In genomic region chr1:89876346-89877072, GRCm38 (mm10) we compare ENCODE assay signal across 11 mouse cellular contexts. TPM values are rescaled to one million over a fixed set of nuclear protein-coding genes. Genes with fewer than 3 reads are reported as not detected.
DNase-seq lines count a peak whose midpoint lies in the region; ATAC-seq and TF ChIP-seq lines count a peak whose summit lies in the region.
"Had no signal": no experiment of that assay in that cellular context is flagged by ENCODE, and none has a peak within 500 bp of the region (broad histone marks: within the 10 kb centered on the region; RNA-seq: fewer than 3 reads in every experiment).

No protein-coding gene starts in this region.

- H3K9ac ChIP-seq in hindbrain, postnatal 0 days (replicated peaks; ENCODE audit: low read length) = no peak overlapping the region
- H3K9ac ChIP-seq in midbrain, embryonic 11.5 days (ENCODE audit: low read length) = no peak overlapping the region

- ATAC-seq in hindbrain, postnatal 0 days = no peak
- peak; percentile 73; the same call in 1 of the 2 replicates for ATAC-seq in midbrain, embryonic 11.5 days (ENCODE audit: low FRiP score)

- DNase-seq in gastrocnemius, postnatal 14 days = peak; percentile 15
- DNase-seq in gastrocnemius, postnatal 4 days (ENCODE audit: low spot score in 2 of 2) = no peak
- DNase-seq in embryo, embryonic 10.5 days (ENCODE audit: low spot score) = peak; percentile 66
- peak; percentile 55 for DNase-seq in hindbrain, postnatal 0 days (ENCODE audit: low spot score)
- DNase-seq in midbrain, embryonic 11.5 days (ENCODE audit: low spot score, missing footprints) = peak; percentile 90
- no peak for DNase-seq in urinary bladder, postnatal 10 days (ENCODE audit: low spot score)
- DNase-seq in thymus, adult 2 months = no peak
- DNase-seq in layer of hippocampus, adult 18-20 months (ENCODE audit: low spot score in 2 of 2) = no peak

- no peak for TF ChIP-seq CTCF in hindbrain, postnatal 0 days (IDR thresholded peaks at IDR 0.05; ENCODE audit: low read depth)
- no peak for TF ChIP-seq CTCF in thymus, adult 2 months (IDR thresholded peaks at IDR 0.05; ENCODE audit: borderline replicate concordance, control insufficient read depth, extremely low read depth, insufficient read depth, low read length, poor library complexity)

- no peak for TF ChIP-seq POLR2A in thymus, adult 2 months (IDR thresholded peaks at IDR 0.05; ENCODE audit: control insufficient read depth, extremely low read depth, insufficient read depth, low read length, poor library complexity)

- H3K4me3 ChIP-seq in hindbrain, postnatal 0 days (ENCODE audit: low read length) = no peak overlapping the region
- H3K4me3 ChIP-seq in midbrain, embryonic 11.5 days (ENCODE audit: low read depth, low read length) = no peak overlapping the region
- no peak overlapping the region for H3K4me3 ChIP-seq in thymus, adult 2 months (ENCODE audit: control insufficient read depth, insufficient read depth, low read length)
- H3K4me3 ChIP-seq: erythroblast, embryonic 14.5 days had no signal

- no peaks in the 10 kb centered on the region for H3K9me3 ChIP-seq in hindbrain, postnatal 0 days (ENCODE audit: low read length)
- H3K9me3 ChIP-seq in midbrain, embryonic 11.5 days (ENCODE audit: control insufficient read depth, low read length) = no peaks in the 10 kb centered on the region

- intact Hi-C loops in gastrocnemius, postnatal 14 days (cut with DNase I; ENCODE audit: low total_unique reads) = no loop called here

- WGBS in hindbrain, postnatal 0 days = 12% methylated on average over 5 of the region's 5 CpGs
- 7% methylated on average over 5 of the region's 5 CpGs for WGBS in midbrain, embryonic 11.5 days
- WGBS in thymus, adult 2 months = 69% methylated on average over 5 of the region's 5 CpGs

- H3K27ac ChIP-seq in hindbrain, postnatal 0 days = peak overlapping the region; percentile 6; the same call in 1 of the 2 replicates
- H3K27ac ChIP-seq in midbrain, embryonic 11.5 days (ENCODE audit: low read depth, low read length) = no peak overlapping the region
- no peak overlapping the region for H3K27ac ChIP-seq in thymus, adult 2 months (ENCODE audit: control insufficient read depth, insufficient read depth, low read length)
- H3K27ac ChIP-seq: macrophage had no signal

- peaks cover 7% of the 10 kb centered on the region; the same call in 1 of the 2 replicates for H3K4me1 ChIP-seq in hindbrain, postnatal 0 days (ENCODE audit: insufficient read depth, low read length)
- peaks cover 29% of the 10 kb centered on the region for H3K4me1 ChIP-seq in midbrain, embryonic 11.5 days (ENCODE audit: control insufficient read depth, insufficient read depth, low read length)
- H3K4me1 ChIP-seq in thymus, adult 2 months (replicated peaks; ENCODE audit: control insufficient read depth, insufficient read depth, low read length) = no peaks in the 10 kb centered on the region

- H3K36me3 ChIP-seq in hindbrain, postnatal 0 days (ENCODE audit: insufficient read depth, low read length) = no peaks in the 10 kb centered on the region
- H3K36me3 ChIP-seq in midbrain, embryonic 11.5 days (ENCODE audit: control insufficient read depth, insufficient read depth, low read length) = no peaks in the 10 kb centered on the region
- no peaks in the 10 kb centered on the region for H3K36me3 ChIP-seq in thymus, adult 2 months (ENCODE audit: control insufficient read depth, insufficient read depth, low read length)

- no peak overlapping the region for H3K4me2 ChIP-seq in hindbrain, postnatal 0 days (ENCODE audit: low read depth, low read length)
- no peak overlapping the region for H3K4me2 ChIP-seq in midbrain, embryonic 11.5 days

- H3K27me3 ChIP-seq in hindbrain, postnatal 0 days (ENCODE audit: insufficient read depth, low read length) = no peaks in the 10 kb centered on the region
- peaks cover 6% of the 10 kb centered on the region; the same call in 1 of the 2 replicates for H3K27me3 ChIP-seq in midbrain, embryonic 11.5 days (ENCODE audit: control insufficient read depth, insufficient read depth, low read length)
- H3K27me3 ChIP-seq in thymus, adult 2 months (ENCODE audit: control insufficient read depth, insufficient read depth, low read length) = no peaks in the 10 kb centered on the region
- H3K27me3 ChIP-seq: CH12.LX had no signal

RNA-seq across cellular contexts. Expression of gene Gbx2, which starts 54.5 kb away (rescaled TPM):
- total RNA-seq in gastrocnemius, postnatal 14 days (2021) = not detected
- total RNA-seq in gastrocnemius, postnatal 4 days (2021) = not detected
- 22.1 and 27.7 TPM in 2 replicates for total RNA-seq in hindbrain, postnatal 0 days (2014; rRNA removed)
- polyA plus RNA-seq in hindbrain, postnatal 0 days (2015; fragmentation: Nextera tagmentation; extraction: Ambion mirVana) = 25.6 and 26.9 TPM in 2 replicates
- 9.6 TPM in 2 replicates for polyA plus RNA-seq in midbrain, embryonic 11.5 days (2014; fragmentation: Nextera tagmentation; extraction: Ambion mirVana)
- 0.13 and 0.18 TPM in 2 replicates for polyA plus RNA-seq in thymus, adult 2 months (2012; rRNA removed)
- total RNA-seq in layer of hippocampus, adult 18-20 months (2021) = under 1 TPM; 0.27 to 0.46 TPM
- total RNA-seq: CH12.LX had no signal
- polyA plus RNA-seq: erythroblast, embryonic 14.5 days had no signal

Comparison
In these comparisons a context has a peak if more than half of its experiments do, and no peak if none do; other contexts are left out.
1. DNase-seq: peak in gastrocnemius, postnatal 14 days (single experiment), embryo, embryonic 10.5 days (single experiment), hindbrain, postnatal 0 days (single experiment) and midbrain, embryonic 11.5 days (single experiment); none in gastrocnemius, postnatal 4 days (0 of 2), urinary bladder, postnatal 10 days (single experiment), thymus, adult 2 months (single experiment) and layer of hippocampus, adult 18-20 months (0 of 2).
2. RNA of gene Gbx2, which starts 54.5 kb away (total RNA-seq): 22.1 to 27.7 TPM in hindbrain, postnatal 0 days; 0.27 to 0.46 TPM in layer of hippocampus, adult 18-20 months, not detected in gastrocnemius, postnatal 14 days and not detected in gastrocnemius, postnatal 4 days; every median in the first group is over 10 times any median in the second.